Mouse (Mus musculus): ENCODE measurements at regions not wholly inside any gene's neighbourhood (a gene's known extent, or its start where the extent isn't known, plus 50 kb on each side); places are given as distances from the start of the nearest gene placed in this dataset.
A peak's percentile ranks its signal among the peaks of the same experiment; 100 is the strongest.

- DNase-seq = peak; percentile 12
- intact Hi-C loops (cut with DNase I; ENCODE audit: low total_unique reads) = no loop called here
Measured at GRCm38 (mm10) chr9:69667064-69667533, 93.6 kb downstream of the Foxb1 start.

GRCm38 (mm10) chr9:69664201-69664600 is 96.5 kb downstream of the Foxb1 start:
- DNase-seq = no peak
- intact Hi-C loops (cut with DNase I; ENCODE audit: low total_unique reads) = no loop called here

- intact Hi-C loops (cut with DNase I; ENCODE audit: low total_unique reads) = no loop called here
Measured at GRCm38 (mm10) chr9:69662394-69662793, 98.3 kb downstream of the Foxb1 start.

GRCm38 (mm10) chr9:69658276-69658675 is 102.5 kb downstream of the Foxb1 start:
- intact Hi-C loops (cut with DNase I; ENCODE audit: low total_unique reads) = no loop called here
- DNase-seq = no peak

More at GRCm38 (mm10) chr9:69662394-69662793, 98.3 kb downstream of the Foxb1 start:
- DNase-seq = no peak

GRCm38 (mm10) chr9:69656053-69656452 is 104.7 kb downstream of the Foxb1 start:
- intact Hi-C loops (cut with DNase I; ENCODE audit: low total_unique reads) = no loop called here
- no peak for DNase-seq

GRCm38 (mm10) chr9:69652106-69652505 is 108.6 kb downstream of the Foxb1 start:
- intact Hi-C loops (cut with DNase I; ENCODE audit: low total_unique reads) = no loop called here
- no peak for DNase-seq

- intact Hi-C loops (cut with DNase I; ENCODE audit: low total_unique reads) = no loop called here
- DNase-seq = no peak
Measured at GRCm38 (mm10) chr9:69651608-69652007, 109.1 kb downstream of the Foxb1 start.

GRCm38 (mm10) chr9:69642591-69642990 is 118.1 kb downstream of the Foxb1 start:
- intact Hi-C loops (cut with DNase I; ENCODE audit: low total_unique reads) = no loop called here
- no peak for DNase-seq

- intact Hi-C loops (cut with DNase I; ENCODE audit: low total_unique reads) = loop anchor here (10.0 kb wide), 1 partner anchor 161 kb away; no protein-coding TSS in a partner anchor
Measured at GRCm38 (mm10) chr9:69623312-69623711, 137.4 kb downstream of the Foxb1 start.

GRCm38 (mm10) chr9:69621006-69621405 is 139.7 kb downstream of the Foxb1 start:
- intact Hi-C loops (cut with DNase I; ENCODE audit: low total_unique reads) = loop anchor here (10.0 kb wide), 1 partner anchor 164 kb away; no protein-coding TSS in a partner anchor
- no peak for DNase-seq

More at GRCm38 (mm10) chr9:69623312-69623711, 137.4 kb downstream of the Foxb1 start:
- peak; percentile 69 for DNase-seq

GRCm38 (mm10) chr9:69617328-69617727 is 143.4 kb downstream of the Foxb1 start:
- intact Hi-C loops (cut with DNase I; ENCODE audit: low total_unique reads) = no loop called here
- no peak for DNase-seq

- no peak for DNase-seq
- intact Hi-C loops (cut with DNase I; ENCODE audit: low total_unique reads) = no loop called here
Measured at GRCm38 (mm10) chr9:69597472-69597871, 144.1 kb downstream of the Anxa2 start.

GRCm38 (mm10) chr9:69592329-69593062 is 139.1 kb downstream of the Anxa2 start:
- no peak for DNase-seq
- intact Hi-C loops (cut with DNase I; ENCODE audit: low total_unique reads) = no loop called here

- no peak for DNase-seq
- intact Hi-C loops (cut with DNase I; ENCODE audit: low total_unique reads) = no loop called here
Measured at GRCm38 (mm10) chr9:69588846-69589245, 135.4 kb downstream of the Anxa2 start.

GRCm38 (mm10) chr9:69587096-69587495 is 133.7 kb downstream of the Anxa2 start:
- no peak for DNase-seq
- intact Hi-C loops (cut with DNase I; ENCODE audit: low total_unique reads) = no loop called here

- no peak for DNase-seq
- intact Hi-C loops (cut with DNase I; ENCODE audit: low total_unique reads) = no loop called here
Measured at GRCm38 (mm10) chr9:69581236-69581635, 127.8 kb downstream of the Anxa2 start.

GRCm38 (mm10) chr9:69577661-69578405 is 124.4 kb downstream of the Anxa2 start:
- intact Hi-C loops (cut with DNase I; ENCODE audit: low total_unique reads) = no loop called here
- no peak for DNase-seq

- DNase-seq = no peak
Measured at GRCm38 (mm10) chr9:69575386-69575785, 122.0 kb downstream of the Anxa2 start.

GRCm38 (mm10) chr9:69568631-69569230 is 115.3 kb downstream of the Anxa2 start:
- no peak for DNase-seq
- intact Hi-C loops (cut with DNase I; ENCODE audit: low total_unique reads) = no loop called here

More at GRCm38 (mm10) chr9:69575386-69575785, 122.0 kb downstream of the Anxa2 start:
- intact Hi-C loops (cut with DNase I; ENCODE audit: low total_unique reads) = no loop called here

- intact Hi-C loops (cut with DNase I; ENCODE audit: low total_unique reads) = no loop called here
- no peak for DNase-seq
Measured at GRCm38 (mm10) chr9:69568222-69568621, 114.8 kb downstream of the Anxa2 start.
